Mouse (Mus musculus): ENCODE data around the gene Hs2st1.

Gene Hs2st1

DNA sequence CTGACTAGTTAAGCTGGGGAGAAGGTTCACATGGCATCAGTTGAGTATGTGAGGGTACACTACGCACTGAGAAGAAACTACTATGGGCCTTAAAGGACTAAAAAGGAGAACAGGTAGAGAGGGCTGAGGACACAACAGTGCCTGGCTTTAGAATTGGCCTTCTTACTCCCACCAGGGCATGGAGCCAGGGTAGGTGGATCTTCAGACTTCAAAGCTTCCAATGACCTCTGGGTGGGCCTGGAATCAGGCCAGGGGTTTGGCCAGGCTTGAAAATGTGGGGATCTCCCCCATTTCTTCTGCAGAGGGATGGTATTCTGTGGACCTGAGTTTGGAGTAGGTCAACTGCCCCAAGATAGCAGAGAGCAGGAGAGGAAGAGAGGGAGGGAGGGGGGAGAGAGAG, 161.0 kb downstream of the Hs2st1 start:
- in situ Hi-C loops (cut with MboI, MseI), result loop anchor here in 1 of 2 experiments (5.0 kb wide), 1 partner anchor 1513 kb away; the partner anchor contains the start of gene Bcl10

DNA sequence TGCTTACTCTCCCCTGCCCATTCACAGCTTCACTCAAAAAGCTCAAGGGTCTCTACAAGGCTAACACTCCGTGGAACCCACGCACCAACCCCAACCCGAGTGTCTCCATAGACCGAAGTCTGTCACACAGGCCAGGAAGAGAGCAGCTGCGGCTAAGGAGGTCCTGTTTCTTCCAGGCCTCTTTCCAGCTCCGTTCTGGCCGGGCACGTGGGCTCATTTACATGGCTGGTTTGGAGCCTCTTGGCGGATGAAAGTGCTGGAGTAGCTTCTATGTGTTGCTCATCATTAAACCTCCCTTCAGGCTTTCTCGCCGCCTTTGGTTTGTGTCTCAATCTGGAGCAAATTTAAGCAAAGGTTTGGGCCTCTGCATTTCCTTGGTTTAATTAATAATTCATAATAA, 164.7 kb downstream of the Hs2st1 start:
- in situ Hi-C loops (cut with MboI, MseI), result loop anchor here in 1 of 2 experiments (5.0 kb wide), 1 partner anchor 1517 kb away; the partner anchor contains the start of gene Bcl10

DNA sequence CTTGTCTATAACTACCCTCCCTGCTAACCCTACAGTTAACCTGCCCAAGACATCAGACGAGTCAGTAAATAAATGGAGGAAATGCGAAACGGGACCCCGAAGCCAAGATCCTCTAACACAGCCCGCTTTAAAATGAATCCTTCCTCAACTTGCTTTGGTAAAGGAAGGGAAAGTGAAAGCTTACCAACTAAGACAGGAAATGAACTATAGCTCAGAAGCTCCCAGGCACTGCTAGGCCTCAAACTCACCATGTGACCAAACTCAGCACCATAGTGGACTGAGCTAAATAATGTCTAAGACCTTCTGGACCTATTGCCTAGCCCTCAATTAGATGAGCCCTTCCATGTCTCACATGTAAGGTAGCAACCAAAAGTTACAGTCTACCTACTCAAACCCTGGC, 168.7 kb downstream of the Hs2st1 start:
- in situ Hi-C loops (cut with MboI, MseI), result no loop called here

- in situ Hi-C loops (cut with MboI, MseI), result no loop called here
Observed at GRCm38 (mm10) chr3:144400870-144401269, 169.1 kb downstream of the Hs2st1 start.

DNA sequence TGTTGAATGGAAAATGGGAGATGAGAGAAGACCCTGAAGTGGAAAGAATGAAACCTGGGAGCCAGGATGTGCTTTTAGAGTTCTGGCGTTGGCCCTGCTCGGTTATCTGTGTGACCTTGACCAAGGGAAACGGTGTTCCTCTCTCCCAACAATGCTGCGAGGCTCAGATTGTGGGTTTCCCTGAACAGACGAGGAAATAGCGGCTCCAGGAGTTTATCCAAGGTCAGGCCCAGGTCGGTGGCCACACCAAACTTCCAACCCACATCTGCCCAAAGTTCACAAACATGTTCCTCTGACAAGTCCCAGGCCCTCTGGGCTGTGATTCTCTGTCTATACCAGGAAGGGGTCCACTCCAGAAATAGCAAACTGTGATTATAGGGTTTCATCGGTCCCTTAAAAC, 169.6 kb downstream of the Hs2st1 start:
- in situ Hi-C loops (cut with MboI, MseI), result no loop called here

- in situ Hi-C loops (cut with MboI, MseI), result loop anchor here in 1 of 2 experiments (5.0 kb wide), 1 partner anchor 192 kb away; the partner anchor contains the start of gene Lmo4
Observed at GRCm38 (mm10) chr3:144399358-144400096, 170.5 kb downstream of the Hs2st1 start.

DNA sequence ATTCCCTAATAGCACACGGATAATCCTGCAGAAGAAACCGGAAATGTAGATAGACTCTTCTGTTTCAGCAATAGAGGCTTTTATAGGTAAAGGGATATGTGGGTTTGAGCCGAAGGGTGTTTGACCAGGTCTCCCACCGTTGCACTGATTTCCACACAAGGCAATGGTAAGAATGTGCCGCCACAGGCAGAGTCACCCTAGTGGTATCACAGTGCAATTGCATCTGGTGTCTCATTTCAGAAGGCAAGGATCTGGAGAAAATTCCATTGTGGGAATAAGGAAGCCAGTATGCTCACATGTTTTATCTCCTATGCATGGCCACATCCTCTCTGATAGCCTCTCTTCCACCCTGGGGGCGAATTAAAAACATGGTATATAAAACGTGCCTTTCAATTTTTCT, 171.8 kb downstream of the Hs2st1 start:
- in situ Hi-C loops (cut with MboI, MseI), result loop anchor here in 1 of 2 experiments (5.0 kb wide), 1 partner anchor 191 kb away; the partner anchor contains the start of gene Lmo4

DNA sequence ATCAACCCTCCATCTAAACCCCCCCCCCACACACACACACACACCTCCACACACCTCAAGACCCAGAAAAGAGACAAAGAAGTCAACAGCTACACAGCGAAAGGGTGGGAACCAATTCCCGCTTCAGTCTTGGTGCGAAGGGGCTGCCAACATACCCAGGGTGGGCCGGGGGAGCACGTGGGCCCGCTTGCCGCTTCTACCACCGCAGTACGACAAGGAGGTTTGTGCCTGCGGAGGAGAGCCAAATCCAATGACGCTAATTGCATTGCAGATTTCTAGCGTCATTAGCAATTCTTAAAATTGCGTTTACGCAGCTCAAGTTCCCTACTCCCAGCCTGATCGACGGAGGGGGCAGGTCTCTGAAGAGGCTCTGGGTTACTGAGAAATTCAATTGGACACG, 173.5 kb downstream of the Hs2st1 start:
- in situ Hi-C loops (cut with MboI, MseI), result loop anchor here in 1 of 2 experiments (5.0 kb wide), 1 partner anchor 189 kb away; the partner anchor contains the start of gene Lmo4

DNA sequence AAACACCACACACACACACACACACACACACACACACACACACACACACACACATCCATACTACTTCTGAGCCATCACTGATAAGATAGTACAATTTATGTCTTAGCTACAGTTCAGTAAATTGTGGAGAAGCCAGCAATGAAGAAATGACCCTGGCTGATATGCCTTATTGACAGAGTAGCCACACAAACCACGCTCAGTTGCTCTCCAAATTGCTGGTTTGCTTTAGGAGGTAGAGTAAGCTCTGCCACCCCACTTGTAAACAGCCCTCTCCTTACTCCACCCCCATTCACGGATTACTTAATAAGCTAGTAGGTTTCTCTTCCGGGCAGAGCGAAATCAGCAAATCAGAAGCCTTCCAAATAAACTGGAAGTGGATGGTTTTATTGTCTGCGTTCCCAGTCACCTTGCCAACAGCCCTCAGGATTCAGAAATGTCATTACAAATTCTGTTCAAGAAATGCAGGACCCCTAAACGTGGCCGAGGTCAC, 175.5 kb downstream of the Hs2st1 start:
- in situ Hi-C loops (cut with MboI, MseI), result no loop called here

DNA sequence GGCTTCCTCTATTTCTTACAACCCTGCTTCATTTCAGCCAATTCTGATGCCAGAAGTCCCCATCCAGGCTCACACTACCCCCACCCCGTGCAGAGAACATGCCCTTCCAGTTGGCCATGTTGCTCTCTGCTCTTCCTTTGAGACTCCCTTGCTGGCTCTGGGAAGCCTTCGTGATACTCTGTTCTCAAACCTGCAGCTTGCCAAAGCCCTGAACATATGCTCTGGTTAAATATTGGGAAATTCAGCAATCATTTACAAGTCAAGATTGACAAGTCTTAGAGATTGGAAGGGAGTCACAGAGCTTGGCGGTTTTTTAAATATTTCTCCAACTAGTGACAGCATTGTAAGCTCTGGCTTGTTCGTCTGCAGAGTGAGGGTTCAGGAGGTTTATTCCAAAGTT, 183.5 kb downstream of the Hs2st1 start:
- in situ Hi-C loops (cut with MboI, MseI), result no loop called here

GRCm38 (mm10) chr3:144384648-144385047, 185.3 kb downstream of the Hs2st1 start:
- in situ Hi-C loops (cut with MboI, MseI), result no loop called here

- in situ Hi-C loops (cut with MboI, MseI), result no loop called here
Observed at GRCm38 (mm10) chr3:144381431-144381980, 188.5 kb downstream of the Hs2st1 start.

- in situ Hi-C loops (cut with MboI, MseI), result no loop called here
Observed at GRCm38 (mm10) chr3:144380921-144381320, 189.1 kb downstream of the Hs2st1 start.

GRCm38 (mm10) chr3:144379801-144380200, 190.2 kb downstream of the Hs2st1 start:
- in situ Hi-C loops (cut with MboI, MseI), result no loop called here
